Mouse (Mus musculus): ENCODE results near the gene Clic5. TPM values are rescaled to one million over a fixed set of nuclear protein-coding genes. Genes with fewer than 3 reads are reported as not detected.

The Clic5 gene
- polyA plus RNA-seq, 1 experiment from 2014 or later, result 13.1 TPM

DNA sequence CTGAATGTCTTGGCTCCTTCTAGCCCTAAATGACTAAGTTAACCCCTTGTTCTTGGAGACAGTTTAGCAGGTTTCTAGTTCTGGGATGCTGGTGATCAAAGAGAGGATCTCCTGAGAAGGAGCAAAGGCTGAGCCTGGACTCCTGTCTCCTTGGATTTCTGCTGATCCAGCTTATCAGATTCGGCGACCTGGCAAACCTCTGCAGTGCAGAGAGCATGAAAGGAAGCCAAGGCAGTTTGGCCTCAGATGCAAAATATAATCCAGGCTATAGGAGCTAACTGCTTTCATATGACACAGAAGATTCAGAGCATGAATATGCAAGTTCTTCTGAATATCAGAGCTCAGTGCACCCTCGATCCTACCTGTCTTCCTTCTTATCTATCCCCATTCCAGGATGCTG, 83.0 kb downstream of the Clic5 start:
- no peak overlapping the region for H3K4me2 ChIP-seq
- H3K4me3 ChIP-seq, result no peak overlapping the region
- no peaks in the 10 kb centered on the region for H3K36me3 ChIP-seq
- H3K9ac ChIP-seq, result no peak overlapping the region
- WGBS, result 75% methylated on average over 3 of the region's 3 CpGs
- H3K27ac ChIP-seq, result no peak overlapping the region
- H3K27me3 ChIP-seq, result 0 out of 2 replicates have a peak, but pooled peaks cover 4% of the 10 kb centered on the region
- ATAC-seq (ENCODE audit: borderline replicate concordance, extremely low read depth, low FRiP score, low TSS enrichment), result no peak
- H3K4me1 ChIP-seq, result 0 out of 2 replicates have a peak, but pooled peaks cover 5% of the 10 kb centered on the region
- no peaks in the 10 kb centered on the region for H3K9me3 ChIP-seq

- H3K27me3 ChIP-seq, result no peaks in the 10 kb centered on the region
- H3K27ac ChIP-seq, result no peak overlapping the region
- no peaks in the 10 kb centered on the region for H3K36me3 ChIP-seq
- H3K4me3 ChIP-seq, result no peak overlapping the region
- H3K9ac ChIP-seq, result no peak overlapping the region
- no peak overlapping the region for H3K4me2 ChIP-seq
- H3K4me1 ChIP-seq, result 0 out of 2 replicates have a peak, but pooled peaks cover 5% of the 10 kb centered on the region
- no peaks in the 10 kb centered on the region for H3K9me3 ChIP-seq
- no peak for ATAC-seq (ENCODE audit: borderline replicate concordance, extremely low read depth, low FRiP score, low TSS enrichment)
Observed at GRCm38 (mm10) chr17:44274804-44275203, 86.4 kb downstream of the Clic5 start.

GRCm38 (mm10) chr17:44288320-44288719, 99.9 kb downstream of the Clic5 start:
- Histone ChIP-seq H3K27ac (no peak overlapping the region), H3K4me2 (no peak overlapping the region), H3K9ac (no peak overlapping the region), H3K4me1 (no peaks in the 10 kb centered on the region), H3K36me3 (no peaks in the 10 kb centered on the region), H3K9me3 (no peaks in the 10 kb centered on the region), H3K27me3 (no peaks in the 10 kb centered on the region; the same call in 1 of the 2 replicates), H3K4me3 (no peak overlapping the region)
- no peak for ATAC-seq (ENCODE audit: borderline replicate concordance, extremely low read depth, low FRiP score, low TSS enrichment)
- 95% methylated on average over 1 of the region's 1 CpGs for WGBS

DNA sequence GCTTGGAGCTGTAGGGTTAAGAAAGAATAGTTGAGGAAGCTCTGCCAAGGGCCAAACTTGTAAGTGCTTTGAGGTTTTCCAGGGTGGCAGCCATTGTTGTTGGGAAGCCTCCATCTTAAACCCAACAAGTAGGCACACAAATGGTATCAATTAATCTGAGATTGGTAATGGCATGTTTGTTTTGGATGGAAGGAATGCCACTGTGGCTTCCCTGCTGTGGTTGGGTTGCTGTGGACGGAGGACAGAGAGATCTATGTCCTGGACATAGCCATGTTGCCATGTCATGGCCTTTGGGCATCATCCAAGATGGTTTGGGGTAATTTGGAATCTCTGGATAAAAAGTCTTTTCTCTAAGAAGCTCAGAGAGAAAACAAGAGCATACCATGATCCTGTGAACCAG, 108.8 kb downstream of the Clic5 start:
- no peaks in the 10 kb centered on the region for H3K36me3 ChIP-seq
- no peaks in the 10 kb centered on the region for H3K9me3 ChIP-seq
- 74% methylated on average over 1 of the region's 1 CpGs for WGBS
- ATAC-seq (ENCODE audit: borderline replicate concordance, extremely low read depth, low FRiP score, low TSS enrichment), result no peak
- peaks cover 3% of the 10 kb centered on the region for H3K27me3 ChIP-seq
- H3K27ac ChIP-seq, result no peak overlapping the region
- H3K4me2 ChIP-seq, result no peak overlapping the region
- H3K9ac ChIP-seq, result no peak overlapping the region
- H3K4me3 ChIP-seq, result no peak overlapping the region
- H3K4me1 ChIP-seq, result peaks cover 18% of the 10 kb centered on the region

DNA sequence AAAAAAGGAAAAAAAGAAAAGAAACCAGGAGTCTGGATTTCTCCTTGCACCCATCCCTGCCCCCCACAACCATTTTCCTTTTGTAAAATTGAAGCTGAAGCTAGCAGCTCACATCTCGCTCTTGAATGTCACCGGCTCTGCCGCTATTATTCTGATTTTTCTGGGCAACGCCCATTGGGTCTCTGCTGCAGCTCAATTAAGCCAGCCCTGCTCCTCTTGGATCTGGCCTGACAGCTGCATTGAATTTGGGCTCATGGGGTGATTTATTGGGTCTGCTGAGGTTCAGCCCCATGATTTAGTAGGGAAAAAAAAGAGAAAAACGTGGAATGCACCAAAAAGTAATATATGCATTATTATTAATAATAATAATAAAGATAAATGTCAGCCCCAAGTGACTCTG, 111.9 kb downstream of the Clic5 start:
- Histone ChIP-seq H3K27ac (no peak overlapping the region), H3K27me3 (peaks cover 4% of the 10 kb centered on the region)
- 16% methylated on average over 5 of the region's 5 CpGs for WGBS

DNA sequence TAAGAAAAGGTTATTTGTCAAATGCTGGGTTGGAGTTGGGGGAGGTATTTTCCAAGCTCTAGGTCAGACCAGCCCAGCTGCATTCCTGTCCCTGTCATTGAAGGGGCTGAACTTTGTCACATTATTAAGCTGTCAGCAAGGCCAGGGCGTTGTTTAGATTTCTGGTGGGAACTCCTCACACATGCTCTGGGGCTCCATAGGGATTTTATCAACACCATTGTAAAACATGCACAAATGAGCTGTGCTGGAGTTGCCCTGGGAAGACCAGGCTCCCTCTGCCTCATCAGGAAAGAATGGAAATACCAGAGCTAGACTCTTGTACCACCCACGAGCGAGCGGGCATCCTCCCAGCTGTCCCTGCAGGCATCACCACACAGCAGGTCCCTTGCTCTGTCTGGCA, 112.3 kb downstream of the Clic5 start:
- Histone ChIP-seq H3K9ac (no peak overlapping the region), H3K4me2 (peak overlapping the region; percentile 21), H3K36me3 (no peaks in the 10 kb centered on the region), H3K27me3 (peaks cover 4% of the 10 kb centered on the region), H3K9me3 (no peaks in the 10 kb centered on the region), H3K4me1 (peaks cover 18% of the 10 kb centered on the region), H3K4me3 (no peak overlapping the region), H3K27ac (peak overlapping the region; percentile 49)
- WGBS, result 3% methylated on average over 4 of the region's 4 CpGs
- peak; percentile 90 for ATAC-seq (ENCODE audit: borderline replicate concordance, extremely low read depth, low FRiP score, low TSS enrichment)

More for the DNA sequence above, 111.9 kb downstream of the Clic5 start:
- H3K4me1 ChIP-seq, result peaks cover 18% of the 10 kb centered on the region
- no peak overlapping the region for H3K4me3 ChIP-seq
- H3K9me3 ChIP-seq, result no peaks in the 10 kb centered on the region
- no peak overlapping the region; the same call in 1 of the 2 replicates for H3K4me2 ChIP-seq
- no peak for ATAC-seq (ENCODE audit: borderline replicate concordance, extremely low read depth, low FRiP score, low TSS enrichment)
- no peaks in the 10 kb centered on the region for H3K36me3 ChIP-seq
- H3K9ac ChIP-seq, result no peak overlapping the region

DNA sequence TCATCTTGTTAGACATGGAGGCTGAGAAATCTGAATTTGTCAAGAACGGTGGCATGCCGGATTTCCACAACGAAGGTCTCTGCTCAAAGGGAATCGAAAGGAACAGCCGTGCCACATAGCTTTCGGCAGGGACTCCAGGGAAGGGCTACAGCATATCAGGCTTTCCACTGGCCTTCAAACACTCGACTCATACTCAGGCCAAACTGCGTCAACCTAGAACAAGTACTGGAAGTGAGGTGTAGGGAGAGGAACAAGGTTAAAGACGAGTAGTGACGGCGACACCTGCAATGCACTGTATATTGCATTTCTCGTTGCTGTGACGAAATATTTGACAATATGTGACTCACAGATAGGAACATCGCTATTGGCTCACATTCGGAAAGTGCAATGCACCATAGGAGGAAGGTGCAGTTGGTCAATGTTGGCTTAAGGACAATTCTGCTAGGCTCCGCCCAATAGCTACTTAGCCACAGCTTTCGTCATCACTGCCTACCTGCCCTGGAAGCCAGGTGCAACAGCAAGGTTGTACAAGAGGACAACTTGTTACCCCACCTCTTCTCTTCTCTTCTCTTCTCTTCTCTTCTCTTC, 112.9 kb downstream of the Clic5 start:
- H3K36me3 ChIP-seq, result no peaks in the 10 kb centered on the region
- H3K4me3 ChIP-seq, result no peak overlapping the region
- 38% methylated on average over 17 of the region's 17 CpGs for WGBS
- peak overlapping the region; percentile 49 for H3K27ac ChIP-seq
- no peak overlapping the region for H3K9ac ChIP-seq
- H3K9me3 ChIP-seq, result no peaks in the 10 kb centered on the region
- H3K4me1 ChIP-seq, result peaks cover 18% of the 10 kb centered on the region
- peak; percentile 31 for ATAC-seq (ENCODE audit: borderline replicate concordance, extremely low read depth, low FRiP score, low TSS enrichment)
- H3K27me3 ChIP-seq, result peaks cover 4% of the 10 kb centered on the region
- H3K4me2 ChIP-seq, result peak overlapping the region; percentile 21

DNA sequence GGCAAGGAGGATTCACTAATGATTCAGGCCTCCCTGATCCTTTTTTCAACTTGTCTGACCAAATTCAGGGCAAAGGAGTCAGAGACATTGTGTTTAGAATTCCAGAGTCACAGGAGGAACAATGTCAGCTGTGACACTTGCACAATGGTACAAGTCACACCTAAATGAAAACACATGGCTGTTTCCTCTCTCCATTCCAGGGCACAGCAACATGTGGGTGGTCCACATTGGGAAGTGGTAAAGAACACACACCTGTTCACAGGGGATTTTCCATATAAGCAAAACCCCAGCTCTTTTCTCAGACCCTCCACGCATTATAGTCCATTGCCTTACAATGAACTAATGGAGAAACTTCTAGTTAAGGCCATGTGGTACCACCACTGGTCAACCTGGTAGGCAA, 115.7 kb downstream of the Clic5 start:
- Histone ChIP-seq H3K27ac (no peak overlapping the region), H3K4me3 (no peak overlapping the region), H3K9me3 (no peaks in the 10 kb centered on the region), H3K4me2 (no peak overlapping the region), H3K27me3 (peaks cover 4% of the 10 kb centered on the region), H3K36me3 (no peaks in the 10 kb centered on the region), H3K9ac (no peak overlapping the region), H3K4me1 (peaks cover 18% of the 10 kb centered on the region)
- no peak for ATAC-seq (ENCODE audit: borderline replicate concordance, extremely low read depth, low FRiP score, low TSS enrichment)
- WGBS, result 91% methylated on average over 1 of the region's 1 CpGs

DNA sequence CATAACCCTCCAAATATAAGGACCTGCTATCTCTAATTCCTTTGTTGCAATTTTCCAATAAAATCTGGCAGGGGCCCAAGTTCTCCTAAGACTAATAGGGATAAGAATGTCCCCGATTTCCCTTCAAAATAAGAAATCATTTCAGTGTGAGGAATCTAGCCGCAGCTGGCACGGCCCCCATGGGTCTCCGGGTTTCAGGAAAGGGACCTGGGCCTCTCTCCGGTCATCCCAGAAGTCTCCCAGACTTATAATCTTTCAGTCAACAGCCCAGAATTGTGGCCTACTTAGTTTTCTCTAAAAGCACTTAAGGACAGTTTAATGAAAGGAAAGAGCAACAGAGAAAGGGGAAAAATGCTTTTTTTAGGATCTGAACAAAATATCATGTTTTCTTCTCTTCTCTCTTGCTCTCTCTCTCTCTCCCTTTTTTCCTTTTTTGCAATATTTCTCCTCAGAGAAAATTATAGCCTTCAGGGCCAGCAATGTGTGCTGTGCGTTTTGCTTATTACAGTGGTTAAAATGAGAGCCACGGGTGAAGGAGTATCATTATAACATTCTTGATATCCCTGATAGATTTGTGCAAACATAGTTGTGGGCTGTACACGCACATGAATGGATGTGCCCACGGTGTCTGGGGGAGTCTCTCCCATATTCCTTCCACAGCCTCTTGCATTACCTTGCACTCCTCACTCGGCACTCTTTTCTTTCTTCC, 121.7 kb downstream of the Clic5 start:
- no peak overlapping the region for H3K4me3 ChIP-seq

DNA sequence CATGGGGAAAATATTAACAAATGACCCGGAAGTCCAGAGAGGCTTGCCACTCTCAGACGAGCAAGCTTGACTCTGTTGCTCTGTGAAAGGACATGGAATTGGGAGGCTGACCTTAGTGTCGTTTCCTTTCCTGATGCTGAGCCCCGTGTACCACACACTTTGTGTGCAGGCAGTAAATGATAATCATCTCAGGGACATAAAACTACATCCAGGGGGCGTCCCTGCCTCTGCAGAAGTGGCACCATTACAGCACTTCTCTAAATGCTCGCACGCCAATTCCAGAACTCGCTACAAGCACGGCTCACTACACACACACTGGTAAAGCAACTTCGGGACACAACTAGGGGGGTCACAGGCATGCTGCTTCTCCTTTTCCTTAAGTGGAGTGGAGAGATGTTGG, 136.9 kb downstream of the Clic5 start:
- no peak overlapping the region for H3K4me2 ChIP-seq
- no peaks in the 10 kb centered on the region for H3K4me1 ChIP-seq
- H3K36me3 ChIP-seq, result no peaks in the 10 kb centered on the region
- H3K27me3 ChIP-seq, result no peaks in the 10 kb centered on the region
- H3K4me3 ChIP-seq, result no peak overlapping the region
- no peaks in the 10 kb centered on the region for H3K9me3 ChIP-seq
- 70% methylated on average over 10 of the region's 10 CpGs for WGBS
- ATAC-seq (ENCODE audit: borderline replicate concordance, extremely low read depth, low FRiP score, low TSS enrichment), result no peak
- no peak overlapping the region for H3K27ac ChIP-seq
- H3K9ac ChIP-seq, result no peak overlapping the region

More for the DNA sequence above, 121.7 kb downstream of the Clic5 start:
- Histone ChIP-seq H3K27ac (no peak overlapping the region), H3K4me1 (no peaks in the 10 kb centered on the region), H3K36me3 (no peaks in the 10 kb centered on the region), H3K27me3 (no peaks in the 10 kb centered on the region), H3K9me3 (no peaks in the 10 kb centered on the region), H3K4me2 (no peak overlapping the region), H3K9ac (no peak overlapping the region)
- 57% methylated on average over 10 of the region's 10 CpGs for WGBS
- ATAC-seq (ENCODE audit: borderline replicate concordance, extremely low read depth, low FRiP score, low TSS enrichment), result no peak

DNA sequence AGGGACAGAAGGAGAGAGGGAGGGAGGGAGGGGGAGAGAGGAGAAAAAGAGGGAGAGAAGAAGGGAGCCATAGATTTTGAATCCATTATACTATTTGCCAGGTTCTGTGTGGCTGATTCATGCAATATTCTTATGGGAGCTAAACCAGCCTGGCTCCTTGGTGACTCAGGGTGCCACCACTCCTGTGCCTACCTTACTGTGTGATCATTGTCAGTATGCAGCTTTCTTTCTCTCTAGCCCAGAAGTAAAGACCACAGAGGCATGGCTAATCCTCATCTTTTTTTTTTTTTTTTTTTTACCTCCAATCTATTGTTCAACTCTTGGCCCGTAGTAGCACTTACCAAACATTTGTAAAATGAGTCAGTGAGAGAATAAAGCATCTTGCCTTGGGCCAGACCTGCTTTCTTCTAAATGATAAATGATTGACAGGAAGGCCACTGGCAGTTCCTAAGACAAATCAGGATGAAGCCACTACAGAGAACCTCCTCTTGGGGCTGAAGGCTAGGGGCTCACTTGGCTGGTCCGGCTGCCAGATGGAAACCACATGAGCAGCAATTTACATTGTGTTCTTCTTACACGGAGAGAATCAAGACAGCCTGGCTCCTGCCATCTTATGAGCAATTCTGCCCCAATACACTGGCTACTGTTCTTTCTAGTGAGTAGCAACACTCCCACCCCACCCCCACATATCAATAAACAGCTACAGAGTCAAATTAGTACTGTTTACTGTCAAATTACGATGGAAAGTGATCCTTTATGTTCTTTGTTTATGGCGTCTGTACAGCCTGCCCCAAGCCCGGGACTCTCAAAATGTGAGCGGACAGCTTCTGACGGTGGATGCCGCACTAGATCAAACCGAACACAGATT, 139.1 kb downstream of the Clic5 start:
- peak overlapping the region; percentile 13; the same call in 1 of the 2 replicates for H3K4me2 ChIP-seq
- no peak overlapping the region for H3K27ac ChIP-seq
- no peak overlapping the region for H3K9ac ChIP-seq
- no peaks in the 10 kb centered on the region for H3K36me3 ChIP-seq
- H3K4me1 ChIP-seq, result no peaks in the 10 kb centered on the region
- H3K9me3 ChIP-seq, result no peaks in the 10 kb centered on the region
- no peak overlapping the region for H3K4me3 ChIP-seq
- H3K27me3 ChIP-seq, result no peaks in the 10 kb centered on the region
- ATAC-seq (ENCODE audit: borderline replicate concordance, extremely low read depth, low FRiP score, low TSS enrichment), result no peak
- 35% methylated on average over 10 of the region's 10 CpGs for WGBS

- 42% methylated on average over 5 of the region's 5 CpGs for WGBS
- Histone ChIP-seq H3K27ac (no peak overlapping the region), H3K36me3 (no peaks in the 10 kb centered on the region), H3K4me3 (no peak overlapping the region), H3K9ac (no peak overlapping the region), H3K4me2 (peak overlapping the region; percentile 13; the same call in 1 of the 2 replicates), H3K4me1 (no peaks in the 10 kb centered on the region), H3K9me3 (no peaks in the 10 kb centered on the region), H3K27me3 (no peaks in the 10 kb centered on the region)
- ATAC-seq (ENCODE audit: borderline replicate concordance, extremely low read depth, low FRiP score, low TSS enrichment), result no peak
Observed at GRCm38 (mm10) chr17:44328147-44328482, 139.7 kb downstream of the Clic5 start.

Measured in lung, embryonic 15.5 days (tissue).